Mouse (Mus musculus): Measurements from ENCODE around the gene Znhit1.

The Znhit1 gene

DNA sequence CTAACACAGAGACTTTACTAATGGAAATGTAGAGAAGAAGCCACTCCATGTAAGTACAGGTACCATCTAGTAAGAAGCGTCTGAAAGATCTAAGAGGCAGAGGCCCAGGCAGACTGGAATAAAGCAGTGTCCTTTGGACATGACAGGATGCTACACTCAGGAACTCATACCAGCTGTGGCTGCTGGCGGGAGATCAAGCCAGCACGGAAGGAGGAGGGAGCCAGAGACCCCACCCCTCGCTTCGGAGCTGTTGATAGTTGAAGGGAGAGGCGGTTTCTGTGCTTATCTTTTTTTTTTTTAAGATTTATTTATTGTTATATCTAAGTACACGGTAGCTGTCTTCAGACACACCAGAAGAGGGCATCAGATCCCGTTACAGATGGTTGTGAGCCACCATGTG, 19.5 kb upstream of the Znhit1 start:
- TF ChIP-seq GATA4 (IDR thresholded peaks at IDR 0.05; ENCODE audit: insufficient replicate concordance, low read length): no peak

DNA sequence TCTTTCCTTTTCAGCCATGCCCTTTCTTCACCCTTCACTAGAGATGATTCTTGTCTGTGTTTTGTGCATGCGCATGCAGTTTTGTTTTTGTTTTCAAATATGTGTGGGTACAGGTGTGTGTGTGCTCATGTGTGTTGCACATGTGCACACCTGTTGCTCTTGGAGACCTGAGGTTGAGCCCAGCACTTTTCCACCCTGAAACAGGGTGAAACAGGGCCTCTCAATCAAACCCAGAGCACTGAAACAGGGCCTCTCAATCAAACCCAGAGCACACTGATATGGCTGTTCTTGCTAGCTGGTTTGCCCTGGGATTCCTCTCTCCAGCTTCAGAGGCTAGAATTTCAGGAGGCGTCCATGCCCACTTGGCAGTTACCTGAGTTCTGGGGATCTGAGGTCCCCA, 12.8 kb upstream of the Znhit1 start:
- no peak for TF ChIP-seq GATA4 (IDR thresholded peaks at IDR 0.05; ENCODE audit: insufficient replicate concordance, low read length)

DNA sequence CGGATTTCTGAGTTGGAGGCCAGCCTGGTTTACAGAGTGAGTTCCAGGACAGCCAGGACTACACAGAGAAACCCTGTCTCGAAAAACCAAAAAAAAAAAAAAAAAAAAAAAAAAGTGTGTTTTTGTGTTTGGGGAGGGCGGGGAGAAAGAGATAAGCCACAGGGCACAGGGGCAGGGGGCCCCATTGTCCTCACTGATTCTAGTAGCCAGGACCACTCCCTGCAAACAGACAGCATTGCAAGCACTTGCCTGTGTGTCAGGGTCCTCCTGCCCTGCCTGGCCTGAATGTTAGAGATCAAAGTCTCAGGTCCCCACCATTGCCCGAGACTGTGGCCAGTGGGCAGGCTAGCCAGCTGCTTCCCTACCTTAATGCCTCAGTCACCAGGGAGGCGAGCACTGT, 11.6 kb upstream of the Znhit1 start:
- no peak for TF ChIP-seq GATA4 (IDR thresholded peaks at IDR 0.05; ENCODE audit: insufficient replicate concordance, low read length)

DNA sequence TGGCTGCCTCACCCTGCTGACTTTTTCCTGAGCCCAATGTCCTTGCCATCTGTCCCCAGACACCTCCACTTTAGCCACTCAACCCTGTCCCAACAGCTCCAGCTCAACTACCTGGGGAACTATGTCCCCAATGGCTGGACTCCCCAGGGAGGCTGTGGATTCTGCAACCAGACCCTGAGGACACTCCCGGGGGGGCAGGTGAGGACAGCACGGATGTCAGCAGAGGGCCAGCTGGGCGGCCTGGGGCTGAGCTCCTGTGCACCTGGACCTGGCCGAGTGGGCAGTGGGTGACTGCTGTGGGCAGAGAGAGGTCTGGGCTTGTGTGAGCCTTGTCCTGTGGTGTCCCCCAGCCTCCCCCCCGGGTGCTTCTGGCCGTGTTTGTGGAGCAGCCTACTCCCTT, 2.0 kb upstream of the Znhit1 start:
- no peak for TF ChIP-seq GATA4 (IDR thresholded peaks at IDR 0.05; ENCODE audit: insufficient replicate concordance, low read length)

DNA sequence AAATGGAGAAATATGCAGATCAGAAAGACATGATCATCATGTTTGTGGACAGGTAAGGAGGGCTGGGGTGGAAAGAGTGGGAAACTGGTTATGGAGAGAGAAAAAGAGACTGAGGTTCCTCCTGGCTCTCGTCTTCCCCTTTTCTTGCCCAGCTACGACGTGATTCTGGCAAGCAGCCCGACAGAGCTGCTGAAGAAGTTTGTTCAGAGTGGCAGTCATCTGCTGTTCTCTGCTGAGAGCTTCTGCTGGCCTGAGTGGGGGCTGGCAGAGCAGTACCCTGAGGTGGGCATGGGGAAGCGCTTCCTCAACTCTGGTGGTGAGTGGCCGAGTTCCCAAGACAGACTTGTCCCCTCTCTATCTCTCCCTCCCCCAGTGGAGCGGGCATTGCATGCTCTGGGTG, 599 bp upstream of the Znhit1 start:
- no peak for TF ChIP-seq GATA4 (IDR thresholded peaks at IDR 0.05; ENCODE audit: insufficient replicate concordance, low read length)

DNA sequence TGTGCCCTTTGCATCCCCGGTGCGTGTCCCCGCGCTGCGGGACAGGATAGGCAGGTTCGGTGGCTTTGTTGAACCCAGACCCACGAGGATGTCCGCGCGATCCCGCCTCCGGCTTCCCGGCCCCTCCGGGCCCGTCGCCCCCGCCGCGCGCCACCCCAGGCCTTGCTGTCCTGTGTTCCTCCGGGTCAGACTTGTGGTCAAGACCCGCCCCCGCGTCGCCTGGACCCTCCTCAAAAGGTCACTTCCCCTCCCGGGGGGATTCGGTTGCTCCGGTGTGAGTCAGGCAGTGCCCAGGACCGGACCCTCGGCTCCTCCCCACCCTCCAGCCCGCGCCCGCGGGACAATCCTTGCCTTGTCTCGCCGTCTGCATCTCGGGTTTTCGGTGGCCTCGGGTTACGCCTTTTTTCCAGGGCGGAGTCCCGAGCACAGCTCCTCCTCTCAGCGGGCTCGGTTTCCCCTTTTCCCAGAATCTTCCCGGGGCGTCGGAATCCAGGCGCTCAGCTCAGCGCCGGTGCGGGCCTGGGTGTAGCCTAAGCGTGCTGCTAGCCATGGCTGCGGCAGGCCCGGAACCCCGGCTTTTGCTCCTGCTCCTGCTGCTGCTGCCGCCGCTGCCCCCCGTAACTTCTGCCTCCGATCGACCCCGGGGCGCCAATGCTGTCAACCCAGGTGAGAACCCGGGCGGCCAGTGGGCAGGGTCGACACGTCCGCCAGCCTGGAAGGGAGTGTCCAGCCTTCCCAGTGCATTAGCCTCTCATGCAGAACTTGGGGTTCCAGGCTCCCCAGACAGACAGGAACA, 485 bp downstream of the Znhit1 start:
- TF ChIP-seq GATA4 (IDR thresholded peaks at IDR 0.05; ENCODE audit: insufficient replicate concordance, low read length): no peak; the same call in 1 of the 2 replicates

DNA sequence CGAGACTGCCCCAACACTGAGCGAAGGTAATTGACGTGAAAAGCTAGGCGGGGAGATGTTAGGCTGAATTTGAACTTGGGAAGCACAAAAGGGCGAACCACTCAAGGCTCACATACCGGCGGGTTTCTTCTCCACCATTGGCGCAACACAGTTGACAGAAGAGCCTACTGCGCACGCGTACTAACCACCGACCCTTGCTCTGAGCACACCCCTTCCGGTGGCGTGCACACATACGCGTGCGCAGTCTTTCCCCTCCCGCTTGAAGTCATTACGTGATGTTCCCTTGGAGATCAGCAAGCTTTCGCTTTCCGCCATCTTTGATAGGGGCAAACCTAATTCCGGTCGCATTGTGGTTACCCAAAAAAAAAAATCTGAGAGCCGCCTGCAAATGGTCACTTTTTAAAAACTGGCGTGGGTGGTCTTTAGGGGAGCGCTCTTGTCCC, 1.1 kb downstream of the Znhit1 start, which contains the start of gene Plod3:
Gene Plod3 (plus strand): TSS at position 325 of the 443 bp plus-strand sequence.
- TF ChIP-seq GATA4 (IDR thresholded peaks at IDR 0.05; ENCODE audit: insufficient replicate concordance, low read length): no peak

DNA sequence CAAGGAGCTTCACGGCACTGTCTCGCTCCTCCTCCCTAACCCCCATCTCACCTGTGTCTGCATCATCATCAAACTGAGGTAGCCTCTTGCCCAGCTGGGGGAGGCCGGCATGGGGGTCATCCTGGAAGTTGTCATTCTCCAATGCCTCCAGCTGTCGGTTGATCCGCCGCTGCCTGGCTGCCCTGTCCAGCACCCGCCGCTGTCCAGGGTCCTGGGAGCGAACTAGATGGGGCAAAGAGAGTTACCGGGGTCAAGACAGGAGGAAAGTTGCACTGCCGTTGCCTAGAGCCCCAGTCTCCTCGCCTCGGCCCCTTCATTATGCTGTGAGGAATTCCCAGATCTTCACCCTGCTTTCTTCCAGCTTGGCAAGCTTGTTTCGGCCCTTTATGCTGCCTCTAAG, 3.0 kb downstream of the Znhit1 start:
- TF ChIP-seq GATA4 (IDR thresholded peaks at IDR 0.05; ENCODE audit: insufficient replicate concordance, low read length): no peak

DNA sequence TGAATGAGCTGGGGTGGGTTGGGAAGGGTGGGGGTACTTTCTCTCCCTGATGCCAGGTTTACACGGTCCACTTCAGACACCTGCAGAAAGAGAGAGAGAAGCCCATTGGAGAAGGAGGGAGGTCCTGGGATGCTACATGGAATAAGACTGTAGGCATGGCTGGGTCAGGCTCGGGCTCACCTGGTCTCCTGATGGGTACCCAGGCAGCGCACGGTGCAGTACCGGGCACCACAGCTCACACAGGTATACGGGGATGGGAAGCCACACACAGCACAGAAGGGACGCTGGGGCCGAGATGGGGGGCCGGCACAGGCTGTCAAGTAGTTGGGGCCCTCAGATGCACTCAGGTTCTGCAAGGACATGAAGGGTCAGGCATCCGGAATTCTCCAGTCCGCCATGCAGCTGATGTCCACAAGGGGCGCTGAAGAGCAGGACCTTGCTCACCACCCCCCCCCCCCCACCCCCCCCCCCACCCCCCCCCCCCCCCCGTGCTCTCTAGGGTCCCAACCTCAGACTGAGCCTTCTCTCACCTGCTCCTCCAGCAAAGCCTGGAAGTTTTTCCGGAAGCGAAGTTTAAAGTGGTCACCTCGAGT, 5.4 kb downstream of the Znhit1 start:
- TF ChIP-seq GATA4 (IDR thresholded peaks at IDR 0.05; ENCODE audit: insufficient replicate concordance, low read length): no peak

DNA sequence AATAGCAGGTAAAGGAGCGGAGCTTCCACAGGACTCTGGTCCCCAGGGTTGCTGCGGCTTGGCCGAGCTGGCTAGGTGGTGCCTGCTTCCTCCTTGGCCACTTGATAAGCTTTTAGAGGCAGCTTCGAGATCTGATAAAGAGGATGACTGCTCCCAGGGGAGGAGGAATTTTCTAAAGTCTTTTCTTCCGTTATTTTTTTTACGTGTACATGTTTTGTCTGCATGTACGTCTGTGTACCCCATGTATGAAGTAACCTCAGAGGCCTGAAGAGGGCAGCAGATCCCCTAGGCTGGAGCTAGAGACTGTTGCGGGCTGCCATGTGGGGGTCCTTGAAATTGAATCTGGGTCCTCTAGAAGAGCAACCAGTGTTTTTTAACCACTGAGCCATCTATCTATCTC, 6.8 kb downstream of the Znhit1 start:
- TF ChIP-seq GATA4 (IDR thresholded peaks at IDR 0.05; ENCODE audit: insufficient replicate concordance, low read length): no peak

DNA sequence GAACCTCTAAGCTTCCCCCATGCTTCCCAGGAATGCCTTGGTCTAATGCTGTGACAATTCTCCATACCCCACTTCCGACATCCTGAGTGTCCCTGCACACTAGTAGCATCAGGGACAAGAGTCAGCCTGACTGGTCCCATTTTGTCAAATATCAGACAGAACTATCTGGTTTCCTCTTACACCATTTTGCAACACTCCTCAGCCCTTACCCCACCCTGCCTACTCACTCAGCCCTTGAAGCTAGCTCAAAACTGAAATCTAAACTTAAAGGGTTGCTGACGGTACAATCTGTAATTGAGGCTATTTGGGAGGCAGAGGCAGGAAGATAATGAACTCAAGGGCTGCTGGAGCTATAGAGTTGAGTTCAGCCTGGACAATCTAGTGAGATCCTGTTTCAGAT, 8.1 kb downstream of the Znhit1 start:
- no peak for TF ChIP-seq GATA4 (IDR thresholded peaks at IDR 0.05; ENCODE audit: insufficient replicate concordance, low read length)

DNA sequence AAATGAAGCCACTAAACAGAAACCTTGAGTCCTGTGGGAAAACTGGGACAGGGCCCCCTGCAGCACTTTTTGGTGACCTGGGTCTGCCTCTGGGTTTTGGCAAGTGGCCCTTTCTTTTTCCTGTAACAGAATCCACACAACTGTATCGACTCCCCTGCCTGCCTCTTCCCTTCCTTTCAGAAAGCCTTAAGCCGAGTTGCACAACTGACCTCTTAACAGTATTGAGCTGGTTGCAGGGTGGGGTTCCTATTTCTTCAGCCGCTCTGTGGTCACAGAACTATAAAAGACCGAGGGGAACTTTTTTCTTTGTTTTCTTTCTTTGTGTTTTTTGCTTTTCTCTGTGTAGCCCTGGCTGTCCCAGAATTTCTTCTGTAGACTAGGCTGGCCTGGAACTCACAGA, 10.1 kb downstream of the Znhit1 start:
- TF ChIP-seq GATA4 (IDR thresholded peaks at IDR 0.05; ENCODE audit: insufficient replicate concordance, low read length): no peak

DNA sequence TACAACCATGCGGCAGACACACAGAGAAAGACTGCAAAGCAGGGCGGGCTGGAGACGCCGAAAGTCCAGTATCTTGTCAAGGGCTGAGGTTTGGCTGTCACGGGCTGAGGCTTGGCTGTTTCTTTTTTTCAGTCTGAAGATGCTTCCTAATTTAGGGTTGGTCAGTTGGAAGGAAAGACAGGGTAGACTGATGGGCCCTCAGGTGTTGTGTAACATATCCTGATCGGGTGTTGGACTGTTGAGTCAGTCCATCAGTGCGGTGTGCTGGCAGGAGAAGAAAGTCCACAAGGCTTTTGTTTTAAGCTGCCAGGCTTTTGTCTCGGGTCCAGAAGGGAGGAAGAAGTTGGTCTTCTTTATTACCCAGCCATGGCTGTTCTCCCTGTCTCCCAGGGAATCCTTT, 14.2 kb downstream of the Znhit1 start:
- TF ChIP-seq GATA4 (IDR thresholded peaks at IDR 0.05; ENCODE audit: insufficient replicate concordance, low read length): no peak

DNA sequence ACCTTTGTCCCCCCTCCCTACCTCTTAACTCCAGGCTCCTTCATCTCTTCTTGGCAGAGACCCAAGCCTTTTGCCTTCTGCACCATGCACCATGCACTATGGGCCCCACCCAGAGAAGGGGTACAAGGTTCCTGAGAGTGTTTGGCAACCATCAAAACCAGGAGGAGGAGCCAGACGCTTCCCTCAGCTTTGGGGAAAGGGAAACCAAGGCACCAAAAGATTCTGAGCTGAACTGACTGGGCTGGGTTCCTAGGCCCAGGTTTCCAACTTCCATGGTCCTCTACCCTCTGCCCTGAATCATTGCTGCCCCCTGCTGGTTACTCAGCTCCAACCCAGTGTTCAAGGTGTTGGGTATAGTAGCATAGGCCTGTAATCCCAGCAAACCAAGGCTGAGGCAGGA, 17.1 kb downstream of the Znhit1 start:
- no peak for TF ChIP-seq GATA4 (IDR thresholded peaks at IDR 0.05; ENCODE audit: insufficient replicate concordance, low read length)

DNA sequence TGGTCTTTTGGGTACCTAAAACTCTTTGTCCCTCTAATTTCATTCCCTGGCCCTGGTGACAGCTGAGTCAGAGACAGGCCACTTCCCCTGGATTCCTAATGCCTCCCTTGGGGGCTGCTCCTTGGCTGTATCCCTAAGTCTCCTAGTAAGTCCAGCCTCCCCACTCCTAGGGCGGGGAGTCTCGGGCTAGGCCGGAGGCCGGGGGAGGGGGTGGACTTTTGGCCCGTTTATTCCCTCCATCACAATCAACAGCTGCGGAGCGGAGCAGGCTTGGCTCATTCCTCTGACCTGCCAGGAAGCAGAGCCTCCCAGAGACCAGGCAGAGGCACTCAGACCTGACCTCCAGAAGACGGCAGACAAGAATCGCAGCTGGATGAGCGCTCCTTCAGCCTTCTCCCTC, 20.2 kb downstream of the Znhit1 start:
- TF ChIP-seq GATA4 (IDR thresholded peaks at IDR 0.05; ENCODE audit: insufficient replicate concordance, low read length): no peak

DNA sequence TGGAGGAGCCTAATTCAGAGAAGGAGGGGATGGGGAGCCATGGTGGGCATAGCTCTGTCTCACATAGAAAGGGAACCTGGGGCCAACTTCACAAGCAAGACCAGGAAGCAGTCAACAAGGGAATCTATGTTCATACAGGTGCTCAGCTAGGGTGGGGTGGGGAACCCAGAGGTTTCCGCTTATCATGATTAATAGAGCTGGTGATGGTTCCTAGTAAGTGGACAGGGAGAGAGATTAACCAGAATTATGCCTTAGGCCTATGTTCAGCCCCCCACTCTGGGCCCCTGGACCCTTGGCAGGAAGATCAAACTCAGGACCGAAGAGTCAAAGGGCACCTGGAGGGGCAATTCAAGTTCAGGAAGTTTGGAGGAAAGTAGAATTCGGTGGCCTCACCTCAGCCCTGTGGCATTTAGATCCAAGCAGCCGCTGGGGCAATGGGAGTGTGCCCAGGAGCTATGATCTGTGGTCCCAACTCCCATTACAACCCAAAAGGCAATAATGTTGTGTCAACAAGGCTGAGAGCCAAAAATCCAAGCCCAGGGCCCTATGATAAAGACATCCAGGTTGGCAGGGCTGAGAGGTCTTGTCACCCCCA, 20.9 kb downstream of the Znhit1 start:
- no peak for TF ChIP-seq GATA4 (IDR thresholded peaks at IDR 0.05; ENCODE audit: insufficient replicate concordance, low read length)

Measured in liver, adult (tissue).